Mouse (Mus musculus): ENCODE data around the gene Mrps18a.

DNA sequence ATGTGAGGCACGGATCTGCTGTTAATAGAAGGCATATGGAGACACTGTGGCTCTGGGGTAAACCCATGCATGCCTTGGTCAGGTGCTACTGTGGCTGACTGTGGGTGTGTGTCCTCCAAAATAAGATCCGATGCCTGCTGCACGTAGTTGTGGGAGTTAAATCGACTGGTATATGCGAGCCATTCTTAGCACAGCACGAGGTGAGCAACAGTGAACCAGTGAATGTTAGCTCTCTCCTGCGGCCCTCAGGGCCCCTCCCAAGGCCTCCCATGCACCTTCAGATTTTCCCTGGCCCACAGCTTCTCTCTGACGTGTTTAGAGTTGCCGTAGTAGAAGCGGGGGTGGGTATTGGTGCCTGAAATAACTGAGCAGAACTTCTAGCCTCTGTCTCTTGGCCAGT, 8.9 kb downstream of the Mrps18a start:
- TF ChIP-seq TAL1 (IDR thresholded peaks at IDR 0.05; ENCODE audit: low read length) (no peak), GATA1 (IDR thresholded peaks at IDR 0.05; ENCODE audit: low read length) (no peak)
